Mouse (Mus musculus) thymus, adult 2 months (tissue): ENCODE results near the gene Gng13. TPM values are rescaled to one million over a fixed set of nuclear protein-coding genes. Genes with fewer than 3 reads are reported as not detected.

Experiments
- DNase-seq: peaks from one replicate; pipeline ENCODE4 v3.0.0; 2021
- H3K27ac ChIP-seq: fragments of 200-500 bp; 2 replicates; pipeline ENCODE4 v1.5.1; 2012; ENCODE audit warnings: low read length, control low read depth; ENCODE audit not compliant: control insufficient read depth, insufficient read depth
- H3K27me3 ChIP-seq: fragments of 200-500 bp; 2 replicates; pipeline ENCODE4 v1.6.1; 2012; ENCODE audit warnings: mild to moderate bottlenecking, low read length, moderate library complexity, mixed read lengths; ENCODE audit not compliant: control insufficient read depth, insufficient read depth
- H3K36me3 ChIP-seq: fragments of 200-500 bp; 2 replicates; pipeline ENCODE4 v1.6.1; 2012; ENCODE audit warnings: mild to moderate bottlenecking, low read length, moderate library complexity; ENCODE audit not compliant: control insufficient read depth, insufficient read depth
- H3K4me1 ChIP-seq: fragments of 200-500 bp; replicated peaks from 2 replicates; pipeline ENCODE4 v1.6.1; 2012; ENCODE audit warnings: low read length; ENCODE audit not compliant: control insufficient read depth, insufficient read depth
- H3K4me3 ChIP-seq: fragments of 200-500 bp; 2 replicates; pipeline ENCODE4 v1.5.1; 2012; ENCODE audit warnings: mild to moderate bottlenecking, low read length, control low read depth, moderate library complexity; ENCODE audit not compliant: control insufficient read depth, insufficient read depth
- CTCF ChIP-seq: fragments of 200-500 bp; IDR thresholded peaks from 2 replicates; pipeline ENCODE4 v1.5.1; 2012; ENCODE audit warnings: mild to moderate bottlenecking, control low read depth, low read length, moderate library complexity, borderline replicate concordance; ENCODE audit not compliant: control insufficient read depth, poor library complexity, insufficient read depth; ENCODE audit errors: extremely low read depth
- POLR2A ChIP-seq: fragments of 200-500 bp; IDR thresholded peaks from 2 replicates; pipeline ENCODE4 v1.6.1; 2012; ENCODE audit warnings: mild to moderate bottlenecking, low read length, control low read depth, moderate library complexity; ENCODE audit not compliant: control insufficient read depth, poor library complexity, insufficient read depth; ENCODE audit errors: extremely low read depth
- WGBS: fragments of 180-500 bp; shearing (Covaris S2); methylation state at CpG from one replicate; pipeline ENCODE4 v1.1.7; 2018; 5-methylcytosine and 5-hydroxymethylcytosine counted together
- polyA plus RNA-seq: library from polyadenylated mRNA; depleted of rRNA; stranded (reverse); fragments of >200 nt; gene quantifications from 2 replicates; pipeline ENCODE4 v1.2.3, GENCODE M21; 2012

The Gng13 gene
- polyA plus RNA-seq, 1 experiment = 1.2 TPM

- Histone ChIP-seq H3K4me3 (no peak overlapping the region), H3K4me1 (no peaks in the 10 kb centered on the region), H3K36me3 (no peaks in the 10 kb centered on the region), H3K27me3 (no peaks in the 10 kb centered on the region), H3K27ac (no peak overlapping the region)
- TF ChIP-seq CTCF = no peak
- no peak for TF ChIP-seq POLR2A
- 81% methylated on average over 10 of the region's 10 CpGs for WGBS
- no peak for DNase-seq
Observed at GRCm38 (mm10) chr17:25744311-25744710, 27.3 kb downstream of the Gng13 start.

- H3K4me1 ChIP-seq = no peaks in the 10 kb centered on the region
- no peak for TF ChIP-seq POLR2A
- no peak for TF ChIP-seq CTCF
- no peak overlapping the region for H3K27ac ChIP-seq
- no peaks in the 10 kb centered on the region for H3K36me3 ChIP-seq
- DNase-seq = no peak
- H3K4me3 ChIP-seq = no peak overlapping the region
- WGBS = 93% methylated on average over 4 of the region's 4 CpGs
- no peaks in the 10 kb centered on the region for H3K27me3 ChIP-seq
Observed at GRCm38 (mm10) chr17:25748238-25748637, 31.3 kb downstream of the Gng13 start.

GRCm38 (mm10) chr17:25749314-25749713 is 32.3 kb downstream of the Gng13 start:
- H3K36me3 ChIP-seq = no peaks in the 10 kb centered on the region
- TF ChIP-seq CTCF (no peak), POLR2A (no peak)
- no peaks in the 10 kb centered on the region for H3K4me1 ChIP-seq
- H3K27me3 ChIP-seq = no peaks in the 10 kb centered on the region
- 90% methylated on average over 6 of the region's 6 CpGs for WGBS
- H3K27ac ChIP-seq = no peak overlapping the region
- no peak for DNase-seq
- no peak overlapping the region for H3K4me3 ChIP-seq

GRCm38 (mm10) chr17:25751446-25751845 is 34.5 kb downstream of the Gng13 start:
- H3K27me3 ChIP-seq = no peaks in the 10 kb centered on the region
- no peak overlapping the region for H3K27ac ChIP-seq
- no peaks in the 10 kb centered on the region for H3K36me3 ChIP-seq
- H3K4me1 ChIP-seq = no peaks in the 10 kb centered on the region
- DNase-seq = no peak
- WGBS = 42% methylated on average over 5 of the region's 5 CpGs
- no peak overlapping the region for H3K4me3 ChIP-seq
- TF ChIP-seq POLR2A (no peak), CTCF (no peak)

- no peaks in the 10 kb centered on the region for H3K4me1 ChIP-seq
- TF ChIP-seq CTCF = no peak
- no peak for TF ChIP-seq POLR2A
- no peak within 1 kb of the TSS for H3K4me3 ChIP-seq
- no peak within 1 kb of the TSS for H3K27ac ChIP-seq
- H3K36me3 ChIP-seq = no peaks in the 10 kb centered on the region
- no peaks in the 10 kb centered on the region for H3K27me3 ChIP-seq
- no peak for DNase-seq
- 94% methylated on average over 9 of the region's 9 CpGs for WGBS
Observed at GRCm38 (mm10) chr17:25754241-25754640, 37.3 kb downstream of the Gng13 start, which contains the start of gene Msln. Gene Msln (minus strand): TSS chr17:25754378.

GRCm38 (mm10) chr17:25755086-25755485 is 38.1 kb downstream of the Gng13 start:
- Histone ChIP-seq H3K27ac (no peak overlapping the region), H3K36me3 (no peaks in the 10 kb centered on the region), H3K4me1 (no peaks in the 10 kb centered on the region), H3K27me3 (no peaks in the 10 kb centered on the region), H3K4me3 (no peak overlapping the region)
- 84% methylated on average over 4 of the region's 4 CpGs for WGBS
- no peak for DNase-seq
- TF ChIP-seq CTCF (no peak), POLR2A (no peak)
